Mouse (Mus musculus): Measurements from ENCODE around the gene Tppp2. TPM values are rescaled to one million over a fixed set of nuclear protein-coding genes. Genes with fewer than 3 reads are reported as not detected.

The Tppp2 gene
- not detected in 2 replicates for polyA plus RNA-seq (2015; fragmentation: Nextera tagmentation; extraction: Ambion mirVana)

DNA sequence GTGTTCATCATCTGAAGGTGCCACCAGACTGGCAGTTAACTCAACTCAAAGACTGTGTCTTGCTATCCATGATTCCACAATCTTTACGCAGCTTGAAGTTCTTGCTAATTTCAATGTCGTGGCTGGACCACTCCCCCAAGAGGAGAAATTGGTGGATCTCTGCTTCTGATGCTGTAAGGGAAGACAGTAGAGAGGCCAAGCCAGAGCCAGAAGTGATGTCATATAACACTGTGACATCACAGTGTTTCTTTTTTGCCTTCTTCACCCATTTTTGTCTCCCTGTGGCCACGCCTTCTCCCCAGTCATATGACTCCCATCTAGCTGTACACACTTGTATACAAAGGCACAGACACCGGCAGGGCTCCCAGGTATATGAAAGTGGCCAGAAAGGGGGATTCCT lies at the start of gene Tppp2:
Gene Tppp2 (plus strand): TSS at position 301 of the 400 bp plus-strand sequence.
- Histone ChIP-seq H3K27me3 (ENCODE audit: control insufficient read depth, insufficient read depth, low read depth, low read length) (no peaks in the 10 kb centered on the region), H3K27ac (ENCODE audit: low read length) (no peak within 1 kb of the TSS), H3K4me2 (ENCODE audit: low read length) (no peak within 1 kb of the TSS), H3K4me3 (ENCODE audit: low read depth, low read length) (no peak within 1 kb of the TSS), H3K9ac (ENCODE audit: low read depth, low read length) (no peak within 1 kb of the TSS), H3K4me1 (ENCODE audit: control insufficient read depth, insufficient read depth, low read length) (peaks cover 4% of the 10 kb centered on the region; the same call in 1 of the 2 replicates), H3K9me3 (replicated peaks; ENCODE audit: control insufficient read depth, low read length, poor library complexity, severe bottlenecking) (no peaks in the 10 kb centered on the region), H3K36me3 (ENCODE audit: control insufficient read depth, insufficient read depth, low read length) (no peaks in the 10 kb centered on the region)
- ATAC-seq: no peak
- 85% methylated on average over 4 of the region's 4 CpGs for WGBS

DNA sequence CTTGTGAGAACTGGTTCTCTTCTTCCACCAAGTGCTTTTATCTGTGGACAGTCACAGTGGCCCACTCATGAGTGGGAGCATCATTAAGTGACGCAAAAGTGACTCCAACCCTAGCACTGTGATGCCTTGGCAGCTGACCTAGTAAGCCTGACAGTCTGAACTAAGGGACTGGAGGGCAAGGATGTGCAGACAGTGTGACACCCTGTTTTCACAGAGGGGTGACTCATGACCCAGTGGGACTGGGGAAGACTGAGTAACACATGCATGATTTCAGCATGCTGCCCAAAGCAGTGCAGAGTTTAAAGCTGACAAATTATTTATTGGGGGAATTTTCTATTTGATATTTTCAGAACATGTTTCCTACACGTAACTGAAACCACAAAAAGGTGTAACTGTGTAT lies 47.5 kb upstream of the Tppp2 start:
- ATAC-seq: no peak
- Histone ChIP-seq H3K4me1 (ENCODE audit: control insufficient read depth, insufficient read depth, low read length) (no peaks in the 10 kb centered on the region), H3K9ac (ENCODE audit: low read depth, low read length) (no peak overlapping the region), H3K4me2 (ENCODE audit: low read length) (no peak overlapping the region), H3K27me3 (ENCODE audit: control insufficient read depth, insufficient read depth, low read depth, low read length) (no peaks in the 10 kb centered on the region), H3K36me3 (ENCODE audit: control insufficient read depth, insufficient read depth, low read length) (no peaks in the 10 kb centered on the region), H3K9me3 (replicated peaks; ENCODE audit: control insufficient read depth, low read length, poor library complexity, severe bottlenecking) (no peaks in the 10 kb centered on the region), H3K4me3 (ENCODE audit: low read depth, low read length) (no peak overlapping the region), H3K27ac (ENCODE audit: low read length) (no peak overlapping the region)
- WGBS: 87% methylated on average over 2 of the region's 2 CpGs

DNA sequence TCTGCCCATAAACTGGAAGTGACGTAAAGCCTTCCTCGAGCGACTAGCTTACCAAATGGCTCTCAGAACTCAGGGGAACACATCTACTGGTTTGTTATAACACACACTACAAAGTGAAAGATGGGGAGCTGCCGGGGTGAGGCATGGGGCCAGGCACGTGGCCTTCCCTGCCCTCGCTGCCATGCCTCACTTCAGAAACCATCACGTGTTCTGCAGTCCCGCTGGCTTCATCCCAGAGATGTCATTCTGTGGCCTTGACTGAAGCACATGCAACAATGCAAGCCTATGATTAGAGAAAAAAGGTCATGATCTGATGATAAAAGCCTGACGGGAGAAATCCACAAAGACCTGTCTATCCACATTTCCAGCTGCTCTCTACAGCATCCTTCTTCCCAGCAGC lies 46.5 kb upstream of the Tppp2 start:
- H3K4me2 ChIP-seq (ENCODE audit: low read length): no peak overlapping the region
- H3K27me3 ChIP-seq (ENCODE audit: control insufficient read depth, insufficient read depth, low read depth, low read length): no peaks in the 10 kb centered on the region
- no peaks in the 10 kb centered on the region for H3K36me3 ChIP-seq (ENCODE audit: control insufficient read depth, insufficient read depth, low read length)
- 72% methylated on average over 9 of the region's 9 CpGs for WGBS
- H3K9me3 ChIP-seq (replicated peaks; ENCODE audit: control insufficient read depth, low read length, poor library complexity, severe bottlenecking): no peaks in the 10 kb centered on the region
- no peak overlapping the region for H3K27ac ChIP-seq (ENCODE audit: low read length)
- no peak overlapping the region for H3K9ac ChIP-seq (ENCODE audit: low read depth, low read length)
- no peaks in the 10 kb centered on the region for H3K4me1 ChIP-seq (ENCODE audit: control insufficient read depth, insufficient read depth, low read length)
- H3K4me3 ChIP-seq (ENCODE audit: low read depth, low read length): no peak overlapping the region
- ATAC-seq: no peak

DNA sequence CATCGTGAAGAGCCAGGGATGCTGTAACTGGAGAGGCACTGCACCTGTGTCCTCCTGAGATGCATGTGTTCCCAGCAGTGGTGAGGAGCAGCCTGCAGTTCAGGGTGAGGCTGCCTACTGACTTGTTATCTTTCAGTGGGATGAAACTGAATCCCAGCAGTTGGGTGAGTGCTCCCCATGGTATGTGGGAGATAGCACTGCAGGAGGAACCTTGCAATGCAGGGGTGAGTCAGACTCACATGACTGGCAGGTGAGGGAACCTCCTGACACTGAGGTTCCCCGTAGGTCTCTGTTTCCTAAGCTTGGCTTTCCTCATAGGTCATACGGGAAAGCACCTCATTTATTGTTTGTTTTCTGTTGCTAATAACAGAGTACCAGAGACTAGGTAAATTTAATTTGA lies 40.7 kb upstream of the Tppp2 start:
- no peak for ATAC-seq
- Histone ChIP-seq H3K9me3 (replicated peaks; ENCODE audit: control insufficient read depth, low read length, poor library complexity, severe bottlenecking) (no peaks in the 10 kb centered on the region), H3K4me3 (ENCODE audit: low read depth, low read length) (no peak overlapping the region), H3K27ac (ENCODE audit: low read length) (no peak overlapping the region), H3K9ac (ENCODE audit: low read depth, low read length) (no peak overlapping the region), H3K36me3 (ENCODE audit: control insufficient read depth, insufficient read depth, low read length) (no peaks in the 10 kb centered on the region), H3K4me1 (ENCODE audit: control insufficient read depth, insufficient read depth, low read length) (no peaks in the 10 kb centered on the region), H3K27me3 (ENCODE audit: control insufficient read depth, insufficient read depth, low read depth, low read length) (no peaks in the 10 kb centered on the region), H3K4me2 (ENCODE audit: low read length) (no peak overlapping the region)
- 87% methylated on average over 3 of the region's 3 CpGs for WGBS

DNA sequence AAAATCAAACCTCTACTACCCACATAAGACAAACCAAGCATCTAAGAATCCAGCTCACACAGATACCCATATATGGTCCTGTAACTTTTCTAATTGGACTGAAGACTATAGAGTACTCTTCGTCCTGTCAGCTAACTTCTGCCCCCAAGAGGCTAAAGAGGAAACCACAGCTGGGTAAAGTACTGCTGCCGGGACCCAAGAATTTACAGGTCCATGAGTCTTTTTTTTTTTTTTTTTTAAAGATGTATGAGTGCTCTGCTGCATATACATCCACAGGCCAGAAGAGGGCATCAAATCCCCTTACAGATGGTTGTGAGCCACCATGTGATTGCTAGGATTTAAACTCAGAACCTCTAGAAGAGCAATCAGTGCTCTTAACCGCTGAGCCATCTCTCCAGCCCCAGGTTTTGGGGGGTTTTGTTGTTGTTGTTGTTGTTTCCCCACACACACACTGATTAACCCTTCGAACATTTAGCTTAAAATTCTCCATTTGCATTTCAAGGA lies 34.6 kb upstream of the Tppp2 start:
- ATAC-seq: peak; percentile 49
- no peaks in the 10 kb centered on the region for H3K9me3 ChIP-seq (replicated peaks; ENCODE audit: control insufficient read depth, low read length, poor library complexity, severe bottlenecking)
- peaks cover 13% of the 10 kb centered on the region for H3K36me3 ChIP-seq (ENCODE audit: control insufficient read depth, insufficient read depth, low read length)
- WGBS: 0% methylated on average over 4 of the region's 4 CpGs
- peak overlapping the region; percentile 89 for H3K27ac ChIP-seq (ENCODE audit: low read length)
- H3K4me2 ChIP-seq (ENCODE audit: low read length): peak overlapping the region; percentile 85
- peaks cover 14% of the 10 kb centered on the region for H3K4me1 ChIP-seq (ENCODE audit: control insufficient read depth, insufficient read depth, low read length)
- H3K27me3 ChIP-seq (ENCODE audit: control insufficient read depth, insufficient read depth, low read depth, low read length): no peaks in the 10 kb centered on the region
- H3K9ac ChIP-seq (ENCODE audit: low read depth, low read length): 0 out of 2 replicates have a peak overlapping the region, but pooled peaks have one; percentile 85
- peak overlapping the region; percentile 80 for H3K4me3 ChIP-seq (ENCODE audit: low read depth, low read length)

DNA sequence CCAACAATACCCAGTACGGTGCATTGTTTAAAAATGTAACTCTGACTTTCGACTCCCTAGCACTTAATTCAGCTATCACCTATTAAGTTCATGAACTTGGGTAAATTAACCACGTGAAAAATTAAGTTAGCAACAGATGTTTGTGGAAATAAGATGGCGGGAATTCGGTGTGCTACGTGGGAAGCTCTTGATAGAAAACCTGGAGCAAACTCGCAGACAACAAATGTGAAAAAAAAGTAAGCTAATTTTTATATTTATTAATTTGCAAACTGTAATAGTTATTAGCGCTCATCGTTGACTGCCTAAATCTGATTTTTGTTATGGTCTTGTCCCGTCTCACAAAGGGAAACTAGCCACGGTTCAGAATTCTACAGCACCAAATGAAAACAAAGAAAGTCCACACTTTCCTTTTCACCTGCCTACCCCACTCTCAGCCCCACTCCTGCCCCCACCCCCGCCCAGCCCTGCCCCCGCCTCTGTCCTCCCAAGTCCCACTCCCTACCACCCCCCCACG lies 34.1 kb upstream of the Tppp2 start:
- peak overlapping the region; percentile 80 for H3K4me3 ChIP-seq (ENCODE audit: low read depth, low read length)
- no peaks in the 10 kb centered on the region for H3K9me3 ChIP-seq (replicated peaks; ENCODE audit: control insufficient read depth, low read length, poor library complexity, severe bottlenecking)
- H3K36me3 ChIP-seq (ENCODE audit: control insufficient read depth, insufficient read depth, low read length): peaks cover 18% of the 10 kb centered on the region
- no peaks in the 10 kb centered on the region for H3K27me3 ChIP-seq (ENCODE audit: control insufficient read depth, insufficient read depth, low read depth, low read length)
- H3K4me1 ChIP-seq (ENCODE audit: control insufficient read depth, insufficient read depth, low read length): peaks cover 14% of the 10 kb centered on the region
- peak overlapping the region; percentile 85 for H3K9ac ChIP-seq (ENCODE audit: low read depth, low read length)
- peak overlapping the region; percentile 89 for H3K27ac ChIP-seq (ENCODE audit: low read length)
- peak; percentile 46 for ATAC-seq
- WGBS: 2% methylated on average over 14 of the region's 14 CpGs
- H3K4me2 ChIP-seq (ENCODE audit: low read length): peak overlapping the region; percentile 85

DNA sequence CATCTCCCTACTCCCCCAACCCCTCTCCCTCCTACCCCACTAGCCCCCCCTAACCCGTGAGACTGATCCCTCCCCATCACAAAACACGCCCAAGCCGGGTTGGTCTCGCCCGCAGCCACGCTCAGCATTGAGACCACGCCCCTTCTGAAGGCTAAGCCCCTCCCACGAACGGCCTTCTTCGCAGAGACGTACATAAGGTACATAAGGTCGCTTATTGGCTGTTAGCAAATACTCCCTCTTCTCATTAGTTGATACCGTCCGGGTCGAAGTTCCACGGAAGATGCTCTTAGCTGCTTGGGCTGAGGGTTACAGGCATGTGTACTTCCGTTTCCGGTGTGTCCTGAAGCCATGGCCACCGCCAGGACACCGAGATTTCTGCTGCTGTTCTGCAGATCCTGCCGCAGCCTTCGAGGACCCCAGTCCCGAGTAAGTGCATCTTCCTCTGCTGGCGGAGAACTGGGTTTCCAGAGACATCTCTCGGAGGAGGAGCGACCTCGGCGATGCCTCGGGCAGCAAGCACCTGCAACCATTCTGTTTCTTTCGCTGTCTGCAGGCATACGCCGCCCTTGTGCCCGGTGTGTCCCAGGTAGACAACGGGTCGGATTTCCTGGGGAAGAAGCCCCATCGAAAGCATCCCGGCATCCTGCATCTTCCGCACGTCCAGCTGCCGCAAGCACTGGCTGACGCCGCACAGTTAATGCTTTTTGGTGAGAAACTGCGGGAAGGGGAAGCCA lies 33.5 kb upstream of the Tppp2 start, which contains the start of gene Mettl17:
Gene Mettl17 (plus strand): TSS at position 245 of the 734 bp plus-strand sequence.
- H3K9me3 ChIP-seq (replicated peaks; ENCODE audit: control insufficient read depth, low read length, poor library complexity, severe bottlenecking): no peaks in the 10 kb centered on the region
- no peaks in the 10 kb centered on the region for H3K27me3 ChIP-seq (ENCODE audit: control insufficient read depth, insufficient read depth, low read depth, low read length)
- H3K4me1 ChIP-seq (ENCODE audit: control insufficient read depth, insufficient read depth, low read length): peaks cover 14% of the 10 kb centered on the region
- H3K4me2 ChIP-seq (ENCODE audit: low read length): peak within 1 kb of the TSS; percentile 85
- H3K4me3 ChIP-seq (ENCODE audit: low read depth, low read length): peak within 1 kb of the TSS; percentile 80
- H3K36me3 ChIP-seq (ENCODE audit: control insufficient read depth, insufficient read depth, low read length): peaks cover 25% of the 10 kb centered on the region
- peak; percentile 99 for ATAC-seq
- H3K27ac ChIP-seq (ENCODE audit: low read length): peak within 1 kb of the TSS; percentile 89
- peak within 1 kb of the TSS; percentile 85 for H3K9ac ChIP-seq (ENCODE audit: low read depth, low read length)
- under 1% methylated on average over 43 of the region's 43 CpGs for WGBS

DNA sequence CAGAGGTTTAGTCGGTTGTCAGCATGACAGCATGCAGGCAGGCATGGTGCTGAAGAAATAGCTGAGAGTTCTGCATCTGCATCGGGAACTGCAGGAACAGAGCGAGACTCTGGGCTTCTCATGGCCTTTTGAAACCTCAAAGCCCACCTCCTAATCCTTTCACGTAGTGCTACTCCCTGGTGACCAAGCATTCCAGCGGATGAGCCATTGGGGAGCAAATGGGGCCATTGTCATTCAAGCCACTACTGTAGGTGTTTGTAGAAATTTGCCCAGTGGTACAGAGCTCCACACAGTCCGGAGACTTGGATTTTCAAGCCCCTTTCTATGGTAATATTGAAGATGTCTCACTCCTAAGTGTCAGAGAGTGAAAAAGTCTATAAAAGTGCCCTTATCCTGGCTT lies 32.2 kb upstream of the Tppp2 start:
- WGBS: 36% methylated on average over 6 of the region's 6 CpGs
- Histone ChIP-seq H3K4me1 (ENCODE audit: control insufficient read depth, insufficient read depth, low read length) (peaks cover 14% of the 10 kb centered on the region), H3K27ac (ENCODE audit: low read length) (no peak overlapping the region), H3K9me3 (replicated peaks; ENCODE audit: control insufficient read depth, low read length, poor library complexity, severe bottlenecking) (no peaks in the 10 kb centered on the region), H3K4me3 (ENCODE audit: low read depth, low read length) (peak overlapping the region; percentile 80), H3K4me2 (ENCODE audit: low read length) (peak overlapping the region; percentile 85), H3K36me3 (ENCODE audit: control insufficient read depth, insufficient read depth, low read length) (peaks cover 35% of the 10 kb centered on the region), H3K9ac (ENCODE audit: low read depth, low read length) (no peak overlapping the region), H3K27me3 (ENCODE audit: control insufficient read depth, insufficient read depth, low read depth, low read length) (no peaks in the 10 kb centered on the region)
- ATAC-seq: no peak

DNA sequence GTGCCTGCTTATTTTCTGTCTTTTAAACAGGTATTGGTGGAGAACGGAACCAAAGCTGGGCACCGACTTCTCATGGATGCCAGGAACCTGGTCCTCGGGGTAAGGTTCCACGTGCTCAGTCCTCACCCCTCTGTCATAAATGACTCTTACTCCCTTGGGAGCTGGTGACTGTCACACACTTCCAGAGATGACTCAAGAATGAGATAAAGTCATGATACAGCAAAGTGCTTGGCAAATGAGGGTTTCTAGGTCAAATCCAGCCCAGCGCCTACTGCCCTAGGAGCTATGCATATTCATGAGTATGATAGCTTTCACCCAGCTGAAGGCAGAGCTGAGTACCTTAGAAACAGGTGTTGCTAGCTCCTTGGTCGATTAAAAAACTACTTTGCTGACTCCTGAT lies 28.4 kb upstream of the Tppp2 start:
- ATAC-seq: no peak
- 90% methylated on average over 6 of the region's 6 CpGs for WGBS
- H3K4me2 ChIP-seq (ENCODE audit: low read length): no peak overlapping the region
- H3K9ac ChIP-seq (ENCODE audit: low read depth, low read length): no peak overlapping the region
- peaks cover 14% of the 10 kb centered on the region for H3K4me1 ChIP-seq (ENCODE audit: control insufficient read depth, insufficient read depth, low read length)
- peaks cover 50% of the 10 kb centered on the region for H3K36me3 ChIP-seq (ENCODE audit: control insufficient read depth, insufficient read depth, low read length)
- H3K4me3 ChIP-seq (ENCODE audit: low read depth, low read length): no peak overlapping the region
- no peak overlapping the region for H3K27ac ChIP-seq (ENCODE audit: low read length)
- H3K27me3 ChIP-seq (ENCODE audit: control insufficient read depth, insufficient read depth, low read depth, low read length): no peaks in the 10 kb centered on the region
- no peaks in the 10 kb centered on the region for H3K9me3 ChIP-seq (replicated peaks; ENCODE audit: control insufficient read depth, low read length, poor library complexity, severe bottlenecking)

Measured in midbrain, embryonic 16.5 days (tissue).